Mouse (Mus musculus) ES-Bruce4 (cell line): ENCODE measurements around the gene Lipm. TPM values are rescaled to one million over a fixed set of nuclear protein-coding genes. Genes with fewer than 3 reads are reported as not detected.

Source experiments
- H3K27ac ChIP-seq: 2 replicates; pipeline ENCODE4 v1.5.1; 2012; ENCODE audit warnings: low read length, inconsistent platforms; ENCODE audit not compliant: insufficient read depth
- H3K27me3 ChIP-seq: 2 replicates; pipeline ENCODE4 v1.6.1; 2012; ENCODE audit warnings: mild to moderate bottlenecking, low read length, inconsistent platforms; ENCODE audit not compliant: control insufficient read depth, poor library complexity, insufficient read depth, severe bottlenecking
- H3K36me3 ChIP-seq: 2 replicates; pipeline ENCODE4 v1.6.1; 2012; ENCODE audit warnings: inconsistent platforms, mild to moderate bottlenecking, low read length, moderate library complexity; ENCODE audit not compliant: control insufficient read depth, poor library complexity, insufficient read depth, severe bottlenecking
- H3K4me1 ChIP-seq: one replicate; pipeline ENCODE4 v1.8.1; 2011; ENCODE audit warnings: low read length; ENCODE audit not compliant: control insufficient read depth, insufficient read depth
- H3K4me3 ChIP-seq: 2 replicates; pipeline ENCODE4 v1.5.1; 2011; ENCODE audit warnings: low read depth, mild to moderate bottlenecking, low read length
- H3K9ac ChIP-seq: 2 replicates; pipeline ENCODE4 v1.6.1; 2012; ENCODE audit warnings: low read depth, mild to moderate bottlenecking, inconsistent platforms; ENCODE audit not compliant: poor library complexity, severe bottlenecking
- H3K9me3 ChIP-seq: replicated peaks from 2 replicates; pipeline ENCODE4 v1.6.1; 2012; ENCODE audit warnings: mild to moderate bottlenecking, low read length, inconsistent platforms; ENCODE audit not compliant: control insufficient read depth, poor library complexity, insufficient read depth, severe bottlenecking
- CTCF ChIP-seq: IDR thresholded peaks from one replicate; pipeline ENCODE4 v1.8.1; 2011; ENCODE audit warnings: low read depth, low read length
- EP300 ChIP-seq: IDR thresholded peaks from 2 replicates; pipeline ENCODE4 v1.6.1; 2011; ENCODE audit warnings: low read depth, low read length; ENCODE audit not compliant: insufficient read depth
- POLR2A ChIP-seq: IDR thresholded peaks from one replicate; pipeline ENCODE4 v1.8.1; 2011; ENCODE audit warnings: low read length; ENCODE audit not compliant: insufficient read depth
- polyA plus RNA-seq: library from polyadenylated mRNA; stranded (reverse); fragments of >200 nt; gene quantifications from 2 replicates; pipeline ENCODE4 v1.2.4, GENCODE M21; 2011; ENCODE audit warnings: low read depth; ENCODE audit not compliant: missing spikeins, insufficient read depth, insufficient read length

Lipm gene
- polyA plus RNA-seq, 1 experiment, result not detected

DNA sequence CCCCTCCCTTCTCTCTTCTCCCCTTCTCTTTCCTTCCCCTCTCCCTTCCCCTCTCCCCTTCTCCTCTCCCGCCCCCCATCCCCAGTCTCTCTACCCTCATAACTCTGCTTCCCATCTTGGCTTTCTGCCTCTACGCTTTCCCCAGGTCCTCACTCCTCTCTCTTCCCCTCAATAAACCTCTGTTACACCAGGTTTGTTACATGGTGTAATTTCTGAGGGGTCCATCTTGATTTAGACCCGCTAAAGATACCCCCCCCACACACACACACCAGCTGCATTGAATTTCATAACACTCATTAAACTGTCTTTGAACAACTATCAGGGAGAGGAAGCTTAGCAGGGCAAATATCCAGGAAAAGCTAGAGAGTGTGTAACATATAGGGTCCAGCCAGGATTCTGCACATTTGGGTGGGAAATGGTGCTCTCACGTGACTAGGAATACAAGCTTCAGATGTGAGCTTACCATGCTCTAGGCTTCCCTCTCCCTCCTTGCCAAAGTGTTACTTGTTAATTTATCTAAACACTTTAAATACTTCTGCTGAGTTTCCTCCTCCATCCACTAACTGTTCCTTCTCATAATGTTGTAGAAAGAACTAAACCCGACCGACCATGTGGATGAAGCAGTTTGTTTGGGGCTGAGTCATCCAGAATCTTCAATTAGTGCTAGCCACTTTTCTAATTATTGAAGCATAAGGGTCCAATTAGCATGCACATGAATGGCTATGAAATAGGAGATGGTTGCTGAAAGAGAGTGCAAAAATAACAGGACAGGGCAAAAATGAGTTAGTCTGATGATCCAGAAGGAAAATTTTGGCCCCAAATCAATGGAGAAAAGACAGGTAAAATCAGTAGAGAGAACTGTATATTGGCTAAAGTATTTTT, 52.8 kb downstream of the Lipm start:
- no peak overlapping the region for H3K4me3 ChIP-seq
- H3K9me3 ChIP-seq, result no peaks in the 10 kb centered on the region
- no peaks in the 10 kb centered on the region for H3K27me3 ChIP-seq
- no peak overlapping the region for H3K9ac ChIP-seq
- H3K4me1 ChIP-seq, result no peaks in the 10 kb centered on the region
- H3K36me3 ChIP-seq, result no peaks in the 10 kb centered on the region
- TF ChIP-seq POLR2A (no peak), CTCF (no peak), EP300 (no peak)
- no peak overlapping the region for H3K27ac ChIP-seq

DNA sequence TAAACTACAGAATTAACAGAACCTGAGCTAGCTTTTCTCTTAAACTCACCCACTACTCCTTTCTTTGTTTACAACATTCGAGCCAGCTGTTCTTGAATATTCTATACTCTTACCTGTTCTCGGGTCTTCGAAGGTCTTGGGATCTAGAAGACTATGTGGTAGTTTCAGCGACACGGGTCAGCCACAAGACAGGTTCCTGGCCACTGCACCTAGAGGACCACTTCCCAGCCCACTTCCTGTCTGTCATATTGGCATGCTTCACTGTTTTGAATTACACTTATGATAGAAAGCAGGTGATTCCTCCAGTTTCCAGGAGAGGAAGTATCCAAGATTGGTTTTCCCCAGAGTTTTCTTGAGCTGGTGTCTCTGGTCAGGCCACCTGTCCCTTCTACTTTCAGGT, 62.0 kb downstream of the Lipm start:
- H3K9me3 ChIP-seq, result no peaks in the 10 kb centered on the region
- TF ChIP-seq EP300 (no peak), CTCF (no peak)
- H3K27me3 ChIP-seq, result no peaks in the 10 kb centered on the region
- H3K4me1 ChIP-seq, result no peaks in the 10 kb centered on the region
- H3K36me3 ChIP-seq, result no peaks in the 10 kb centered on the region
- H3K4me3 ChIP-seq, result no peak overlapping the region
- H3K27ac ChIP-seq, result no peak overlapping the region
- no peak overlapping the region for H3K9ac ChIP-seq

- H3K4me3 ChIP-seq, result no peak within 1 kb of the TSS
- no peak within 1 kb of the TSS for H3K27ac ChIP-seq
- H3K9me3 ChIP-seq, result no peaks in the 10 kb centered on the region
- H3K9ac ChIP-seq, result no peak within 1 kb of the TSS
- H3K4me1 ChIP-seq, result no peaks in the 10 kb centered on the region
- no peaks in the 10 kb centered on the region for H3K27me3 ChIP-seq
- H3K36me3 ChIP-seq, result no peaks in the 10 kb centered on the region
- TF ChIP-seq CTCF (no peak), EP300 (no peak), POLR2A (no peak)
Observed at GRCm38 (mm10) chr19:34165891-34166290, 65.2 kb downstream of the Lipm start, which contains the start of gene Ankrd22. TSS of gene Ankrd22 (minus strand) at chr19:34166053.

- Histone ChIP-seq H3K4me1 (no peaks in the 10 kb centered on the region), H3K9ac (no peak overlapping the region), H3K27ac (no peak overlapping the region), H3K4me3 (no peak overlapping the region), H3K36me3 (no peaks in the 10 kb centered on the region), H3K9me3 (no peaks in the 10 kb centered on the region), H3K27me3 (no peaks in the 10 kb centered on the region)
- TF ChIP-seq EP300 (no peak), CTCF (no peak), POLR2A (no peak)
Observed at GRCm38 (mm10) chr19:34166386-34166785, 65.7 kb downstream of the Lipm start.

DNA sequence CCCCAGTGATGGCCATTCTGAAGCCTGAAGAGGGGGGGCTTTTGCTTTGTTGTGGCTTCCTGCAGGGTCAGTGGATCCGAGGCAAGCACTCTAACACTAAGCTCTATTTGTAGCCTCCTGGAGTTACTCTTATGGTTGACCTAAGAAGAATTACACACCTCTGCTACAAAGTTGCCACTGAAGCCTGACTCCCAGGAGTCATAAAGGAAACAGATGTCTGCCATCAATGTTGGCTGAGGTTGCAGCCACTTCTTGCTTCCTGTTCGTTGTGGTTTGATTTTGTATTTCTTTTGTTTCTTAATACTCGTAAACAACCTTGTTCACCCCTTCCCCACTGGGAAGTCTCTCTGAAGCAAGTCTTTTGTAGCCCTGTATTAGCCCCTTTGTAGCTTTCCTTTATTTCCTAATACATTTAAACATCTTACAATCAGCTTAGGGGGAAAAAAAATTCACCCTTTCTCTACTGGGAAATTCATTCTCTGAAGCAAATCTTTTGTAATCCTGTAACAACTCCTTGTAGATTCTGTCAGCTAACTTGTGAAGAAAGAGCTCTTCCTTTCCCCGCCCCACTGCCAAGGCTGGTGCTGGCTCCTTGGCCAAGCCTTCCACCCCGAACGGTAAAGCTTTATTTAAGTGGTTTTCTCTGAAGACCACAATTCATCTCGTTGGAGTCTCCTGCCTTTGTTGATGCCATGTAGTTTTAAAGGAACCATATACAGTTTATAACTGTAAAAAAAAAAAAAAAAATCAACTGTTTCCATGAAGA, 67.3 kb downstream of the Lipm start:
- no peaks in the 10 kb centered on the region for H3K9me3 ChIP-seq
- no peak for TF ChIP-seq CTCF
- TF ChIP-seq POLR2A, result no peak
- H3K36me3 ChIP-seq, result no peaks in the 10 kb centered on the region
- no peaks in the 10 kb centered on the region for H3K4me1 ChIP-seq
- no peak overlapping the region for H3K9ac ChIP-seq
- H3K27ac ChIP-seq, result no peak overlapping the region
- H3K4me3 ChIP-seq, result no peak overlapping the region
- no peaks in the 10 kb centered on the region for H3K27me3 ChIP-seq

- H3K9me3 ChIP-seq, result no peaks in the 10 kb centered on the region
- no peaks in the 10 kb centered on the region for H3K36me3 ChIP-seq
- no peaks in the 10 kb centered on the region for H3K27me3 ChIP-seq
- TF ChIP-seq EP300 (no peak), CTCF (no peak), POLR2A (no peak)
- H3K4me3 ChIP-seq, result no peak overlapping the region
- H3K9ac ChIP-seq, result no peak overlapping the region
- no peaks in the 10 kb centered on the region for H3K4me1 ChIP-seq
- no peak overlapping the region for H3K27ac ChIP-seq
Observed at GRCm38 (mm10) chr19:34169121-34169520, 68.4 kb downstream of the Lipm start.
